Mouse (Mus musculus) embryonic facial prominence, embryonic 11.5 days (tissue): Measurements from ENCODE around the gene Rdh16f1. TPM values are rescaled to one million over a fixed set of nuclear protein-coding genes. Genes with fewer than 3 reads are reported as not detected.

ENCODE experiments used
- ATAC-seq: fragments of 200-750 bp; cut with Nextera tagmentation; replicated peaks from 2 replicates; pipeline ENCODE4 v1.8.0; 2017; ENCODE audit warnings: low read depth; ENCODE audit not compliant: insufficient number of reproducible peaks, low FRiP score, low TSS enrichment
- DNase-seq: peaks from one replicate; pipeline ENCODE4 v3.0.0-alpha.2; 2015; ENCODE audit warnings: low spot score
- H3K27ac ChIP-seq: fragments of 300-500 bp; sonication (generic); replicated peaks from 2 replicates; pipeline ENCODE4 v1.5.1; 2014; ENCODE audit warnings: mild to moderate bottlenecking, low read depth, low read length, control low read depth
- H3K27me3 ChIP-seq: fragments of 300-500 bp; sonication (generic); 2 replicates; pipeline ENCODE4 v1.6.1; 2014; ENCODE audit warnings: mild to moderate bottlenecking, low read length, moderate library complexity, mixed read lengths; ENCODE audit not compliant: control insufficient read depth, insufficient read depth
- H3K36me3 ChIP-seq: fragments of 300-500 bp; sonication (generic); replicated peaks from 2 replicates; pipeline ENCODE4 v1.6.1; 2014; ENCODE audit warnings: low read depth, mild to moderate bottlenecking, low read length, moderate library complexity, mixed read lengths; ENCODE audit not compliant: control insufficient read depth, insufficient read depth
- H3K4me1 ChIP-seq: fragments of 300-500 bp; sonication (generic); 2 replicates; pipeline ENCODE4 v1.6.1; 2014; ENCODE audit warnings: low read length, mixed read lengths; ENCODE audit not compliant: control insufficient read depth, insufficient read depth
- H3K4me2 ChIP-seq: fragments of 300-500 bp; sonication (generic); 2 replicates; pipeline ENCODE4 v1.6.1; 2014; ENCODE audit warnings: low read depth, mild to moderate bottlenecking, control low read depth, low read length, moderate library complexity
- H3K4me3 ChIP-seq: fragments of 300-500 bp; sonication (generic); 2 replicates; pipeline ENCODE4 v1.5.1; 2014; ENCODE audit warnings: low read depth, low read length, control low read depth
- H3K9ac ChIP-seq: fragments of 300-500 bp; sonication (generic); replicated peaks from 2 replicates; pipeline ENCODE4 v1.6.1; 2014; ENCODE audit warnings: mild to moderate bottlenecking, control low read depth, low read length
- H3K9me3 ChIP-seq: fragments of 300-500 bp; sonication (generic); replicated peaks from 2 replicates; pipeline ENCODE4 v1.6.1; 2016; ENCODE audit warnings: mild to moderate bottlenecking, low read length, inconsistent platforms, mixed read lengths; ENCODE audit not compliant: control insufficient read depth
- WGBS: fragments of 180-500 bp; shearing (Covaris S2); extraction: QIAGEN DNeasy Blood & Tissue Kit; methylation state at CpG from one replicate; pipeline ENCODE4 v1.1.7; 2014; 5-methylcytosine and 5-hydroxymethylcytosine counted together
- polyA plus RNA-seq: library from polyadenylated mRNA; unstranded; fragments of >200 nt; fragmentation: Nextera tagmentation; extraction: Ambion mirVana; gene quantifications from 2 replicates; pipeline ENCODE4 v1.2.1, GENCODE M21; 2014

Rdh16f1 gene
- polyA plus RNA-seq: not detected in 2 replicates

GRCm38 (mm10) chr10:127759181-127760110 lies at the start of gene Rdh16f1, which contains the start of gene Rdh1:
Rdh16f1 (plus strand) TSS chr10:127759787.
Rdh1 (plus strand) TSS chr10:127759721.
- no peaks in the 10 kb centered on the region for H3K36me3 ChIP-seq
- ATAC-seq (no peak), DNase-seq (no peak)
- no peak within 1 kb of the TSS for H3K9ac ChIP-seq
- WGBS: 77% methylated on average over 9 of the region's 9 CpGs
- H3K27me3 ChIP-seq: no peaks in the 10 kb centered on the region
- H3K4me3 ChIP-seq: no peak within 1 kb of the TSS
- no peaks in the 10 kb centered on the region for H3K4me1 ChIP-seq
- H3K9me3 ChIP-seq: no peaks in the 10 kb centered on the region
- no peak within 1 kb of the TSS for H3K4me2 ChIP-seq
- no peak within 1 kb of the TSS for H3K27ac ChIP-seq

- H3K4me2 ChIP-seq: no peak overlapping the region
- H3K4me1 ChIP-seq: peaks cover 4% of the 10 kb centered on the region
- no peak for ATAC-seq
- DNase-seq: no peak
- H3K9me3 ChIP-seq: no peaks in the 10 kb centered on the region
- H3K27me3 ChIP-seq: no peaks in the 10 kb centered on the region
- H3K36me3 ChIP-seq: no peaks in the 10 kb centered on the region
- no peak overlapping the region for H3K9ac ChIP-seq
- H3K4me3 ChIP-seq: no peak overlapping the region
- H3K27ac ChIP-seq: no peak overlapping the region
- WGBS: 79% methylated on average over 13 of the region's 13 CpGs
These were observed 49.3 kb upstream of the Rdh16f1 start for GRCm38 (mm10) chr10:127710331-127710730.

GRCm38 (mm10) chr10:127712736-127713135 lies 46.9 kb upstream of the Rdh16f1 start:
- Histone ChIP-seq H3K36me3 (no peaks in the 10 kb centered on the region), H3K27ac (no peak overlapping the region), H3K9ac (no peak overlapping the region), H3K4me1 (peaks cover 4% of the 10 kb centered on the region), H3K4me3 (no peak overlapping the region), H3K9me3 (no peaks in the 10 kb centered on the region), H3K4me2 (no peak overlapping the region), H3K27me3 (no peaks in the 10 kb centered on the region)
- ATAC-seq (no peak), DNase-seq (peak; percentile 63)
- WGBS: 42% methylated on average over 6 of the region's 6 CpGs

- peak; percentile 70; the same call in 1 of the 2 replicates for ATAC-seq
These were observed 37.7 kb upstream of the Rdh16f1 start for GRCm38 (mm10) chr10:127721671-127722418.

GRCm38 (mm10) chr10:127724178-127724577 lies 35.4 kb upstream of the Rdh16f1 start, which contains the start of gene Tac2:
Tac2 (plus strand) TSS chr10:127724478.
- no peak for DNase-seq
- peaks cover 2% of the 10 kb centered on the region; the same call in 1 of the 2 replicates for H3K27me3 ChIP-seq
- H3K9me3 ChIP-seq: no peaks in the 10 kb centered on the region
- no peaks in the 10 kb centered on the region for H3K4me1 ChIP-seq
- no peak within 1 kb of the TSS for H3K4me3 ChIP-seq
- 83% methylated on average over 3 of the region's 3 CpGs for WGBS
- ATAC-seq: no peak
- H3K4me2 ChIP-seq: no peak within 1 kb of the TSS
- no peak within 1 kb of the TSS for H3K9ac ChIP-seq
- H3K36me3 ChIP-seq: no peaks in the 10 kb centered on the region
- H3K27ac ChIP-seq: no peak within 1 kb of the TSS

More at GRCm38 (mm10) chr10:127721671-127722418, 37.7 kb upstream of the Rdh16f1 start:
- H3K9ac ChIP-seq: peak overlapping the region; percentile 11; the same call in 1 of the 2 replicates
- 10% methylated on average over 20 of the region's 20 CpGs for WGBS
- 0 out of 2 replicates have a peak overlapping the region, but pooled peaks have one; percentile 2 for H3K4me2 ChIP-seq
- H3K9me3 ChIP-seq: no peaks in the 10 kb centered on the region
- no peak overlapping the region; the same call in 1 of the 2 replicates for H3K27ac ChIP-seq
- peak; percentile 29 for DNase-seq
- no peaks in the 10 kb centered on the region for H3K36me3 ChIP-seq
- no peaks in the 10 kb centered on the region for H3K4me1 ChIP-seq
- H3K4me3 ChIP-seq: no peak overlapping the region
- peaks cover 2% of the 10 kb centered on the region; the same call in 1 of the 2 replicates for H3K27me3 ChIP-seq

- H3K4me2 ChIP-seq: no peak overlapping the region
- no peaks in the 10 kb centered on the region for H3K36me3 ChIP-seq
- DNase-seq (no peak), ATAC-seq (no peak)
- no peaks in the 10 kb centered on the region for H3K4me1 ChIP-seq
- no peaks in the 10 kb centered on the region for H3K9me3 ChIP-seq
- H3K9ac ChIP-seq: no peak overlapping the region
- H3K4me3 ChIP-seq: no peak overlapping the region
- WGBS: 80% methylated on average over 4 of the region's 4 CpGs
- peaks cover 2% of the 10 kb centered on the region; the same call in 1 of the 2 replicates for H3K27me3 ChIP-seq
- H3K27ac ChIP-seq: no peak overlapping the region
These were observed 34.5 kb upstream of the Rdh16f1 start for GRCm38 (mm10) chr10:127725136-127725535.

GRCm38 (mm10) chr10:127728437-127728836 lies 31.1 kb upstream of the Rdh16f1 start:
- no peaks in the 10 kb centered on the region for H3K27me3 ChIP-seq

More at GRCm38 (mm10) chr10:127728437-127728836, 31.1 kb upstream of the Rdh16f1 start:
- 73% methylated on average over 8 of the region's 8 CpGs for WGBS
- Histone ChIP-seq H3K27ac (no peak overlapping the region), H3K4me3 (no peak overlapping the region), H3K9me3 (no peaks in the 10 kb centered on the region), H3K9ac (no peak overlapping the region), H3K36me3 (no peaks in the 10 kb centered on the region), H3K4me2 (no peak overlapping the region), H3K4me1 (no peaks in the 10 kb centered on the region)
- DNase-seq: no peak
- no peak for ATAC-seq
